ENCODE assay signal across 9 mouse cellular contexts in the genomic region with DNA sequence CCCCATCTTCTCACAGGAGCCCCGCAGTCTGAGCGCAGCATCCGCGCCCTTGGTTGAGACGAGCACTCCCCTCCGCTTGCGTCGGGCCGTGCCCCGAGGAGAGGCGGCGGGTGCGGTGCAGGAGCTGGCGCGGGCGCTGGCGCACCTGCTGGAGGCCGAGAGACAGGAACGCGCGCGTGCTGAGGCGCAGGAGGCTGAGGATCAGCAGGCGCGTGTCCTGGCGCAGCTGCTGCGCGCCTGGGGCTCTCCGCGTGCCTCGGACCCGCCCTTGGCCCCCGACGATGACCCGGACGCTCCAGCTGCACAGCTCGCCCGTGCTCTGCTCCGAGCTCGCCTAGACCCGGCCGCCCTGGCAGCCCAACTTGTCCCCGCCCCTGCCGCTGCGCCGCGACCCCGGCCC. TPM values are rescaled to one million over a fixed set of nuclear protein-coding genes. Genes with fewer than 3 reads are reported as not detected.
DNase-seq lines count a peak whose midpoint lies in the region; ATAC-seq and TF ChIP-seq lines count a peak whose summit lies in the region.
"Had no signal": no experiment of that assay in that cellular context is flagged by ENCODE, and none has a peak within 500 bp of the region (broad histone marks: within the 10 kb centered on the region; RNA-seq: fewer than 3 reads in every experiment).

No protein-coding gene starts in this region.

- H3K9ac ChIP-seq in heart, postnatal 0 days (replicated peaks; ENCODE audit: low read depth, low read length), result no peak overlapping the region
- H3K9ac ChIP-seq in forebrain, embryonic 14.5 days (ENCODE audit: low read length), result peak overlapping the region; percentile 52
- H3K9ac ChIP-seq in liver, postnatal 0 days (replicated peaks), result no peak overlapping the region

- no peaks in the 10 kb centered on the region for H3K9me3 ChIP-seq in heart, postnatal 0 days (replicated peaks; ENCODE audit: control insufficient read depth, low read length)
- no peaks in the 10 kb centered on the region for H3K9me3 ChIP-seq in forebrain, embryonic 14.5 days (replicated peaks; ENCODE audit: control insufficient read depth, low read length)
- H3K9me3 ChIP-seq in liver, postnatal 0 days (ENCODE audit: low read length), result no peaks in the 10 kb centered on the region

- peaks cover 57% of the 10 kb centered on the region for H3K27me3 ChIP-seq in heart, postnatal 0 days (ENCODE audit: control insufficient read depth, insufficient read depth, low read length)
- H3K27me3 ChIP-seq in forebrain, embryonic 14.5 days (replicated peaks; ENCODE audit: control insufficient read depth, insufficient read depth, low read length), result no peaks in the 10 kb centered on the region
- H3K27me3 ChIP-seq in liver, postnatal 0 days (ENCODE audit: insufficient read depth, low read length), result peaks cover 62% of the 10 kb centered on the region

- H3K4me3 ChIP-seq in heart, postnatal 0 days (ENCODE audit: low read depth, low read length), result peak overlapping the region; percentile 33
- peak overlapping the region; percentile 33 for H3K4me3 ChIP-seq in forebrain, embryonic 14.5 days (ENCODE audit: low read depth, low read length)
- H3K4me3 ChIP-seq in liver, postnatal 0 days (ENCODE audit: low read depth, low read length), result peak overlapping the region; percentile 15; the same call in 1 of the 2 replicates

- intact Hi-C loops in heart, postnatal 25 days (cut with DNase I), result no loop called here
- intact Hi-C loops in left cerebral cortex, postnatal 4 days (cut with DNase I), result no loop called here

- H3K27ac ChIP-seq in heart, postnatal 0 days (ENCODE audit: low read depth), result no peak overlapping the region
- H3K27ac ChIP-seq in forebrain, embryonic 14.5 days (ENCODE audit: low read depth, low read length), result no peak overlapping the region
- no peak overlapping the region for H3K27ac ChIP-seq in liver, postnatal 0 days (ENCODE audit: low read depth)

- no peak for ATAC-seq in heart, postnatal 0 days (ENCODE audit: insufficient read depth, low read depth)
- ATAC-seq in forebrain, embryonic 14.5 days, result 0 out of 2 replicates have a peak, but pooled peaks have one; percentile 9
- ATAC-seq in liver, postnatal 0 days, result no peak

- H3K36me3 ChIP-seq in heart, postnatal 0 days (replicated peaks; ENCODE audit: control insufficient read depth, insufficient read depth, low read length), result no peaks in the 10 kb centered on the region
- H3K36me3 ChIP-seq in forebrain, embryonic 14.5 days (ENCODE audit: control insufficient read depth, insufficient read depth, low read length), result peaks cover 6% of the 10 kb centered on the region; the same call in 1 of the 2 replicates
- no peaks in the 10 kb centered on the region for H3K36me3 ChIP-seq in liver, postnatal 0 days (replicated peaks; ENCODE audit: insufficient read depth, low read length)

- no peak for DNase-seq in heart, postnatal 0 days (ENCODE audit: low spot score)
- no peak for DNase-seq in heart, postnatal 25 days (ENCODE audit: low spot score)
- peak; percentile 53 for DNase-seq in brain, adult 2 months (ENCODE audit: low read depth, low spot score)
- peak; percentile 14 for DNase-seq in forebrain, embryonic 14.5 days (ENCODE audit: low spot score)
- no peak for DNase-seq in liver, postnatal 0 days
- DNase-seq in yolk sac, embryonic 10.5 days (ENCODE audit: low spot score), result peak; percentile 18
- no peak for DNase-seq in left cerebral cortex, postnatal 4 days
- no peak for DNase-seq in thymus, postnatal 25 days

- H3K4me2 ChIP-seq in heart, postnatal 0 days (ENCODE audit: low read depth, low read length), result peak overlapping the region; percentile 48
- peak overlapping the region; percentile 56 for H3K4me2 ChIP-seq in forebrain, embryonic 14.5 days (ENCODE audit: low read length)
- H3K4me2 ChIP-seq in liver, postnatal 0 days (ENCODE audit: low read depth, low read length), result peak overlapping the region; percentile 50; the same call in 1 of the 2 replicates

- no peaks in the 10 kb centered on the region for H3K4me1 ChIP-seq in heart, postnatal 0 days (ENCODE audit: control insufficient read depth, insufficient read depth)
- no peaks in the 10 kb centered on the region for H3K4me1 ChIP-seq in forebrain, embryonic 14.5 days (ENCODE audit: control insufficient read depth, insufficient read depth, low read length)
- H3K4me1 ChIP-seq in liver, postnatal 0 days (ENCODE audit: insufficient read depth), result no peaks in the 10 kb centered on the region

- no peak for TF ChIP-seq CTCF in heart, postnatal 0 days (IDR thresholded peaks at IDR 0.05; ENCODE audit: low read depth)
- TF ChIP-seq CTCF in liver, postnatal 0 days (IDR thresholded peaks at IDR 0.05; ENCODE audit: low read depth), result no peak

- TF ChIP-seq EP300 in heart, postnatal 0 days (IDR thresholded peaks at IDR 0.05; ENCODE audit: low read depth), result no peak
- TF ChIP-seq EP300 in liver, postnatal 0 days (IDR thresholded peaks at IDR 0.05; ENCODE audit: low read depth), result no peak

- WGBS in heart, postnatal 0 days, result 7% methylated on average over 34 of the region's 48 CpGs
- 19% methylated on average over 42 of the region's 48 CpGs for WGBS in forebrain, embryonic 14.5 days
- 18% methylated on average over 30 of the region's 48 CpGs for WGBS in liver, postnatal 0 days (ENCODE audit: insufficient replicate concordance)

RNA-seq across cellular contexts. Expression of a gene that starts 2.4 kb away (rescaled TPM):
- total RNA-seq in heart, postnatal 0 days (2014; rRNA removed; ENCODE audit: low replicate concordance), result not detected in 2 replicates
- 0.05 and 0.33 TPM in 2 replicates for polyA plus RNA-seq in heart, postnatal 0 days (2015; fragmentation: Nextera tagmentation; extraction: Ambion mirVana)
- under 1 TPM in 1 of 2 experiments, not detected in 1; 0.11 TPM for total RNA-seq in heart, postnatal 25 days (2021)
- polyA plus RNA-seq in forebrain, embryonic 14.5 days (2014; fragmentation: Nextera tagmentation; extraction: Ambion mirVana), result 84.4 and 111 TPM in 2 replicates
- polyA plus RNA-seq in liver, postnatal 0 days (2015; fragmentation: Nextera tagmentation; extraction: Ambion mirVana), result 0.06 TPM in 1 of 2 replicates, not detected in the other
- total RNA-seq in left cerebral cortex, postnatal 4 days (2021), result 100 to 1,000 TPM; 188 to 204 TPM

RNA-seq across cellular contexts. Expression of a gene that starts 6.4 kb away (rescaled TPM):
- not detected in 2 replicates for total RNA-seq in heart, postnatal 0 days (2014; rRNA removed; ENCODE audit: low replicate concordance)
- polyA plus RNA-seq in heart, postnatal 0 days (2015; fragmentation: Nextera tagmentation; extraction: Ambion mirVana), result not detected in 2 replicates
- total RNA-seq in heart, postnatal 25 days (2021), result not detected
- polyA plus RNA-seq in forebrain, embryonic 14.5 days (2014; fragmentation: Nextera tagmentation; extraction: Ambion mirVana), result not detected in 2 replicates
- not detected in 2 replicates for polyA plus RNA-seq in liver, postnatal 0 days (2015; fragmentation: Nextera tagmentation; extraction: Ambion mirVana)
- total RNA-seq in left cerebral cortex, postnatal 4 days (2021), result not detected
- total RNA-seq: left cerebral cortex, postnatal 25 days had no signal

RNA-seq across cellular contexts. Expression of a gene that starts 12.7 kb away (rescaled TPM):
- total RNA-seq in heart, postnatal 0 days (2014; rRNA removed; ENCODE audit: low replicate concordance), result not detected in 2 replicates
- not detected in 2 replicates for polyA plus RNA-seq in heart, postnatal 0 days (2015; fragmentation: Nextera tagmentation; extraction: Ambion mirVana)
- total RNA-seq in heart, postnatal 25 days (2021), result not detected
- polyA plus RNA-seq in forebrain, embryonic 14.5 days (2014; fragmentation: Nextera tagmentation; extraction: Ambion mirVana), result not detected in 2 replicates
- polyA plus RNA-seq in liver, postnatal 0 days (2015; fragmentation: Nextera tagmentation; extraction: Ambion mirVana), result not detected in 2 replicates
- total RNA-seq in left cerebral cortex, postnatal 4 days (2021), result not detected
- total RNA-seq: left cerebral cortex, postnatal 25 days had no signal

RNA-seq across cellular contexts. Expression of a gene that starts 14.4 kb away (rescaled TPM):
- total RNA-seq in heart, postnatal 0 days (2014; rRNA removed; ENCODE audit: low replicate concordance), result not detected in 2 replicates
- not detected in 2 replicates for polyA plus RNA-seq in heart, postnatal 0 days (2015; fragmentation: Nextera tagmentation; extraction: Ambion mirVana)
- total RNA-seq in heart, postnatal 25 days (2021), result not detected
- polyA plus RNA-seq in forebrain, embryonic 14.5 days (2014; fragmentation: Nextera tagmentation; extraction: Ambion mirVana), result not detected in 2 replicates
- polyA plus RNA-seq in liver, postnatal 0 days (2015; fragmentation: Nextera tagmentation; extraction: Ambion mirVana), result not detected in 2 replicates
- not detected for total RNA-seq in left cerebral cortex, postnatal 4 days (2021)
- total RNA-seq: left cerebral cortex, postnatal 25 days had no signal

RNA-seq across cellular contexts. Expression of a gene that starts 22.9 kb away (rescaled TPM):
- total RNA-seq in heart, postnatal 0 days (2014; rRNA removed; ENCODE audit: low replicate concordance), result 37.7 and 46.4 TPM in 2 replicates
- 91.3 and 99.7 TPM in 2 replicates for polyA plus RNA-seq in heart, postnatal 0 days (2015; fragmentation: Nextera tagmentation; extraction: Ambion mirVana)
- total RNA-seq in heart, postnatal 25 days (2021), result 10 to 100 TPM; 49.5 to 50.1 TPM
- 193 and 227 TPM in 2 replicates for polyA plus RNA-seq in forebrain, embryonic 14.5 days (2014; fragmentation: Nextera tagmentation; extraction: Ambion mirVana)
- 117 TPM in 2 replicates for polyA plus RNA-seq in liver, postnatal 0 days (2015; fragmentation: Nextera tagmentation; extraction: Ambion mirVana)
- 10 to 100 TPM; 46.6 to 54.4 TPM for total RNA-seq in left cerebral cortex, postnatal 4 days (2021)

Comparison
In these comparisons a context has a peak if more than half of its experiments do, and no peak if none do; other contexts are left out.
1. DNase-seq: peak in brain, adult 2 months (single experiment), forebrain, embryonic 14.5 days (single experiment) and yolk sac, embryonic 10.5 days (single experiment); none in heart, postnatal 0 days (single experiment), heart, postnatal 25 days (single experiment), liver, postnatal 0 days (single experiment), left cerebral cortex, postnatal 4 days (single experiment) and thymus, postnatal 25 days (single experiment).
2. RNA of a gene that starts 2.4 kb away (total RNA-seq): 188 to 204 TPM in left cerebral cortex, postnatal 4 days; 0.11 TPM in heart, postnatal 25 days and not detected in heart, postnatal 0 days; every median in the first group is over 100 times any median in the second.
3. Peak in every context shown above with its lines, with median percentiles within 50 percentile points of each other: H3K4me2 ChIP-seq and H3K4me3 ChIP-seq.